Mouse (Mus musculus) CD4-positive, CD25-positive, alpha-beta regulatory T cell, adult 2 months (primary cell): ENCODE measurements at regions not wholly inside any gene's neighbourhood (a gene's known extent, or its start where the extent isn't known, plus 50 kb on each side); places are given as distances from the start of the nearest gene placed in this dataset.
"Not testable (repeated sequence)": the region's sequence is repeated elsewhere in the genome, so short reads cannot be mapped to it uniquely, and the experiment has no call there.

Source experiments
- DNase-seq: peaks from one replicate; pipeline ENCODE4 v3.0.0-alpha.2; 2012; ENCODE audit warnings: low read depth, low spot score

DNA sequence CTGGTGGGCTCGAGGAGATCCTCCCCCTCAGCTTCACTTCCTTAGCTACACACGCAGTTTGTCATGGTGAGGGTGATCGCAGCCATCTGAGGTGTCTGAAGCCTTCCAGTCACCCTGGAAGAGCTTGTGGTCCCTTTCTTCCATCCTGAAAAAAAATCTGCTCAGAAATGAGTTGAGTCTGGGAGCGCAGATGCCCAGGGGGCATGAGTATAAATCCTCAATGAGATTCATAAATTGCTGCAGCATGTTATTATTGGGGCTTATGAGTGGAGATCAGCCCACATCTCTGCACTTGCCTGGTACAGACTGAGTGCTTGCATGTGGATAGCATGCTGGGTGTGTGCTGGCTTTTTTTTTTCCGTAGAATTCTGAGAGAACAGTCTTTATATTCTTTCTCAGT lies 247.6 kb downstream of the Enc1 start:
- DNase-seq, result no peak

DNA sequence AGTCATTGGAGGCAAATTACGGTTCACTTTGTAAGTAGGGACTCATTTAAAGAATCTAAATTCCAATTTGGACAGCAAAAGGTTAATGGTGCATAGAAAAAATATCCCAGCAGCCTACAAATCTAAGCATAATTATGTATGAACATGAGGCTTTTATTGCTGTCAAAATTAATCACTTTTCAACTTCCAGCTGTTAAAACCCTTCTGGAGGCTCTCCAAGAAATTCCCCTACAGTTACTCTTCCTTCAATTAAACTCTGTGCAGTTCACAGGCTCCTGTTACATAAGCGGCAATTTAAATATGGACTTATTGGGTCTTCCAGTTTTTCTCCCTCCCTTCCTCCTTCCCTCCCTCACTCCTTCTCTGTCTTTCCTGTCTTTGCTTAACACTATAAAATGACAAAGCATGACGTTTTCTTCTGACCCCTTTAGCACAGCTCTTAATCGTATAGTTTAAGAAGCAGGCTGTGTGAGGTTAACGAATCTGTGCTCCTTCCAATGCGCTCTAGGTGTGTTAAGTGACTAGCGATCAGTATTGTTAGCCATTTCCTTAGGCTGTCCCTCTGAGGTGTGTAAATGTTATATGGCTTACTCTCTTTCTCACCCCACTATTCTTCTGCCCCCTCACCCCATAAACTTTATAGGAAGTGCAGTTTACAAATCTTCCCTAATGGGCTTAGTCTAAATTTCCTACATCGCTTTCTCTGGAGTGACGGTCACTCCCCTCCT lies 247.0 kb downstream of the Enc1 start:
- DNase-seq, result no peak

DNA sequence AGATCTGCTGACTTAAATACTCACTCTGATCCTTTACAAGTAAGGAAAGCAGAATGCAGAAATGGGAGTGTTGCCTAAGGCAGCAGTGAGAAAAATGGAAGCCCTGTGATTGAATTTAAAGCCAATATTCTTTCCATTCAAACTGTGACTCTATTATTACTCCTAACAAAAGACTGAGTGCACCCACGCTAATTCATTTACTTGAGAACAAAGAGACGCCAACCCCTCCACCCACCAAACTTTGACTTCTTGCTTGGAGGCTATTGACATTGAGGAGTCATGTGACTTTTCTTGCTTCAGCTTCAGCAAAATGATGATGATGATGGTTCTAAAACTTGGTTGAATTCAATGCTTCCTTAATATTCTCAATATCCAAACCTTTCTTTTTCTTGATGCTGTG lies 245.6 kb downstream of the Enc1 start:
- no peak for DNase-seq

DNA sequence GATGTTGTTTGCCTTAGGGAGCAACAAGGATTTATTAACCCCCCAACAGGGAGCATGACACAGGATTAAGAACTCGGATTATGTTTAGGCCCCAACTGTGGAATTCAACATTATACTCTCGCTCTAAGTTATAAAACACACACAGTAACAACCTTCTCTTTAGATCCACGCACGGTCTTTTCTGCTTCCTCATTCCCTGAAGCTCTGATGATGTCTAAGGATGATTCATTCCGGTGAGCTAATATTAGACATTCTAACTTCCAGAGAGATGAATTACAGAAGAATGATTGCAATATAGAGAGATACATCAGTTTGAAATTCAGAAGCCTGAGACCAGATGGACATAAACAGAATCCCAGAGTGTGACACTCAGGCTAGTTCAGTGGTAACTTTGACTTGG lies 245.0 kb downstream of the Enc1 start:
- DNase-seq, result no peak

DNA sequence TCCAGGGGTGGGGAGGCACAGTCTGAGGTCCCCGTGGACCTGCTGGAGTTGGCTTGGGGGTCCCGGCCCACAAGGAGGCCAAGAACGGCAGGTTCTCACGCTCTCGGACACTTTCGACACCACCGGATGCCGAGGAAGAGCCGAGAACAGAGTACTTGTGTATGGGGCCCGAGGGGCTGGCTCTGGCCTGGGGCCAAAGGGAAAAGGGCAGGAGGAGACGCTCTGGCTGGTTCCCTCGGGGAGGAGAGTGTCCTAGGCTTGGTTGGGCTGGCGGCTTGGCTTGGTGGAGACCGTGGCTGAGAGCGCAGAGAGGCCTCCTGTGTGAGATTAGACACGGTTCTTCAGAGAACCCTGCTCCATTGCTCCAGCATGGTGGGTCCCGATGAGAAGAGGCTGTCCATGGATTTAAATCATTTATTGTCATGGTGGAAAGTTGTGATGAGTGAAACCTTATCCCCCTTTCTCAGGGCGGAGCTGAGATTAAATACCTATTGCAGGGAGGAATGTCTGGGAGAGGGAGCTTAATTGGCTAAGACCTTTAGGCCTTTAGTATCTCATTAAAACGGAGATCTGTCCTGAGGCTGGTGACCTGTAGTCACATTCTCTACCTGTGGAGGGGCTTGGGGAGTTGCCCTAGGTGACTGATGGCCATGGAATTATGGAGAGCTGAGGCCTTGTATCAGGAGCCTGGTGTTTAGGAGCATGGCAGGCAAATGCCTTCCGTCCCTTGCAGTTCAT lies 244.1 kb downstream of the Enc1 start:
- no peak for DNase-seq

DNA sequence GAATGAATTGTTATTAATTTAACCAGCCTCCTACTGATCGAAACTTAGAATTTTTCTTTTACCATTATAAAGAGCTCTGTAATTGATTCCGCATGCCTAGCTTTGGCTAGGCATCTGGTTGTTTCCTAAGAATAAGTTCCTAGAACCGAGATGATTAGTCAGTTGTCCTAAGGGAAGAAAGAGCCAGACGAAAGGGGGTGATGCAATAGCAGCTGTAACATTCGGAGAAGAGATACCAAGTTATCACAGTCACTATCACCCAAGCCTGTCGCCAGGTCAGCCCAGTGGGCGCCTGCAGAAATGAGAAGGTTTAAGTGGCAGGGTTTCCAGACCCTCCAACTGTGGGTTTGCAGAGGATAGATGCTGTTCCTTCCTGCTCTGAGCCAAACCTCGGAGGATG lies 242.8 kb downstream of the Enc1 start:
- no peak for DNase-seq

DNA sequence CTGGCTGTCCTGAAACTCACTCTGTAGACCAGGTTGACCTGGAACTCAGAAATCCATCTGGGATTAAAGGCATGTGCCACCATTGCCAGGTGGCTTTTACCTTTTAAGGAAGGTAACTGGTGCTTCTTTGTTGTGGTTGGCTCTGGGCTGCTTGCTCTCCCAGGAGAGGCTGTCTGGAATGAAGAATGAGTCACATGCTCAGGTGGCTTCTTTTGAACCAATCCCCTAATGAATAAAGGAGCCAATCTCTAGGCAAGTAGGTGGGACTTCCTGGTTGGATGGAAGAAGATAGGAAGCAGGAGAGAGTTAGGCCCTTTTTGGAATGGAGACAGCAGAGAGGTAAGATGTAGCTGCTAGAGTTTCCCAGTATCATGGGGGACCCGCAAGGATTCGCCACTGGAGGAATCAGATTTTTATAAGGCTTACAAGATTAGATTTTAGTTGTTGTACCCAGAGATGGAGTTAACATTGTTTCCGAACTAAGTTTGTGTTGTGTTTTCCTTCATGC lies 241.6 kb downstream of the Enc1 start:
- DNase-seq, result no peak

DNA sequence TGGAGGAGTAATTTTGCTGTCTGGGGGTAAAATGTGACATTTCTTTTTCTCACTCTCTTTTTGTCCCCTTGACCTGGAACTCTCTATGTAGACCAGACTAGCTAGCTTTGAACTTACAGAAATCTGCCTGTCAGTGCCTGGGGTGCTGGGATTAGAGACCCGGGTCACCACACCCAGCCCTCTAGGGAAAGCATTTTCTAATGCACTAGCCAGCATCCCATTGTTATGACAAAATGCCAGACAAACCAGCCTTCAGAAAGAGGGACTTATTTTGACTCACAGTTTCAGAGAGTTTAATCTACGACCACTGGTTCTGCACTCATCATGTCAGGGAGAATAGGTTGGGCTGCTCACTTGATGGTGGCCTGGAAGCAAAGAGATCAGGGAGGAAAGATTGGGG lies 240.4 kb downstream of the Enc1 start:
- no peak for DNase-seq

DNA sequence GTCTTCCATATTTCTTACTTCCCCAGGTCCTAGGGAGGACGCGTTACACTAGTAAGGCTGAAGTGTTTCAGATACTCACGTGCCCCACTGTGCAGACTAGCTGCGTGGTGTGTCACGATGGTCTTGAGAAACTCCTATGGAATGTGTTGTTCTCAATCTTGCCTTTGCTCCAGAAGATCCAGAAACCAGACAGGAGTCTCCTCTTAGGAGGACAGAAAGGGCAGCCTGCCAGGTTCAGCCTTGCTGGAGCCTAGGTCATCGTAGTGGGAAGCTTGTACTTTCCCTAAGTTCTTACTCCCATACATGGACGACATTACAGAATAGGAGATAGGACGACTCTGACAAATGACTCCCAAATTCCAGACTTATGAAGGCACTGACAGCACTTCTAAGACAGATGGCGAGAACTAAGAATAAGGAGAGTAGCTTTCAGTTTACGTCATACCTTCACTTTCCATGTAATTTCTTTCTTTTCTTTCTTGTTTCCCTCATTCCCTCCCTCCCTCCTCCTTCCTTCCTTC lies 238.2 kb downstream of the Enc1 start:
- no peak for DNase-seq

DNA sequence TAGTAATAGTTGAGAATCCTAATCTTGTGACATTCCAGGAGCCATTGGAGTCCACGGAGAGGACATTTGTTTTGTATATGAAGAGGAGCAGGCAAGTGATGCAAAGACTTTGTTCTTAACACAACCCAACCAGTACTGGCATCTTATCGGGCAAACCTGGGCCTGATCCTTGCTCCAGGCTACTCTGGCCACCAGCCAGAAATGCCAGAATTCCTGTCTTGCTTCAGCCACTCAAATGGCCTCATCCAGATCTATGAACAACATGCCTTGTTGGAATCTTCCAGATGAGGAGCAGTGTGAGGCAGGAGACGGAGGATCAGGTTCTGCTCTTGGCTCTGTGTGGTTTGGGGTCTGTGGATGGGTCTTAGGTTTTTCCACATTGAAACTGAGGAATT lies 233.1 kb downstream of the Enc1 start:
- DNase-seq, result no peak

DNA sequence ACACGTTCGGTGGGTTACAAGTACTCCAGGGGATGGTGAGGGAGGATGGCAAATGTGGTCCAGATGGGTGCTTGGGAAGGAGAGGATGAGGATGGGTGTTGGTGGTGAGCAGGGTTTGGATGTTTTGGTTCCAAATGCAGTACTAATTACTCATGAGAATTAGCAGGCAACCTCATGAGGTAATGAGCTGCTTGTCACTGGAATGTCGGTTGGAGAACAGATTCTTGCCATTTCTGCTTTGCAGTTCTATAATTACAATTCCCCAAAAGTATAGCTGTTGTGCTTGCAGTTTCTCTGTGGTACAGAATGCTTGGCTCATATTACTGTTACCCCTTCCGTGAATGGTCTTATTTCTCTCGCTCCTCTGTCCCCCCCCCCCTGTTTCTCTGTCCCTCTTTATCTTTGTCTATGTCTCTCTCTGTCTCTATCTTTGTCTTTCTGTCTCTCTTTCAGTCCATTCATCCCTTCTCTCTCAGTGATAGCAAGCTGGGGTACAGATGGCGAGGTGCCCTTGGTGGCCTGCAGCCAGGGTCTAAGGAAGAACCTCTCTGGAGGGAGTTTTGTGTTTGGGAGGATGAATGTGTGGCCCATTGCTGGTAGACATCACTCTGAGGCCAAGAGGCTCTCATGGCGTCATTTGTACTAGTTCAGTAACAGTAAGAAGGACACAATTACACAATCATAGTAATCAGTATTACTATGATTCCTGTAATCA lies 232.5 kb downstream of the Enc1 start:
- no peak for DNase-seq

DNA sequence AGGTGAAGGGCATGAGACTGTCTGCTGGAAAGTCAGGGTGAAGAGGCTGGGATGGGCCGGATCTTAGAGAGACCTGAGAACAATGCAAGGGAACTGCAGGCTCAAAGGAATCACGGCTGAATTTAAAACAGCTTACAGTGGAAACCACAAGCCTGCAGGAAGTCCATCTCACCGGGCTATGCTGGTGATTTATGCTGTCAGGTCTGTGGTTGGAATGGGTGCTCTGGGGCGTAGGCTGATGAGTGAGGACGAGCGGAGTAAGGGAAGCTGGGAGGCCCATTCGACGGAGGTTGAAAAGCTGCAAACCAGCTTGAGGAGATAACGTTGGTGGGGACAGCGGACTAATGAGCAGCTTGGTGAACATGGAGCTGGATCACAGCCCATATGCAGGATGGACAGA lies 229.1 kb downstream of the Enc1 start:
- no peak for DNase-seq

DNA sequence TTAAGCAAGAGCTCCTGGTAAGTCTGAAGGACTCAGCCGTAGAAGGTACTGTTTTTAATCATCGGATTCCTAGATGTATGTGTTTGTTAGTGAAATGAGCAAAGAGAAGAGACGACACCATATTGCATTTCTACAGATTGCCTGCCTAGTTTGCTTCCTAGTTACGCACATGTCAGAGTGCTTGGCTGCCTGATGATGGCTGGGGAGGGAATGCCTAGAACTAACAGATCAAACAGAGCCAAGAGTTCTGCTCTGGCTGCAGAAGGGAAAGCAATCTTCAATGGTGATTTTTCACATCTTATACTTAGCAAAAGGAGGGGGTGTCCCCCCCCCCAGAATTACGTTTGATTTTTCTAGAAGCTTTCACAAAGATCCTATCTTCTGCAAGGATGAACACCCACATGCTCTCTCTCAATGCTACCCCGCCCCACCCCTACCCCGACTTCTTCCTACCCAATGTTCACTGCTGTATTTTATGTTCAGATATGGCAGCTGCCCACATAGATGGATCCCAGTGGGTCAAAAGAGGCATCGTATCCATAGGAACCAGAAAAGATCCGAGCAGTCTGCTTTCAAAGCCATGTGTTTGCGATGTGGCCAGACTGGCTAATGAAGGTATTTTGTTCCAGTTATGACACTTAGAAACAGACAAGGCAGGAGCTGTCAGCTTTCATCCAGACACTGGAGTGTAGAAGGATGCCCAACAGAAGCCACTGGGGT lies 228.1 kb downstream of the Enc1 start:
- no peak for DNase-seq

DNA sequence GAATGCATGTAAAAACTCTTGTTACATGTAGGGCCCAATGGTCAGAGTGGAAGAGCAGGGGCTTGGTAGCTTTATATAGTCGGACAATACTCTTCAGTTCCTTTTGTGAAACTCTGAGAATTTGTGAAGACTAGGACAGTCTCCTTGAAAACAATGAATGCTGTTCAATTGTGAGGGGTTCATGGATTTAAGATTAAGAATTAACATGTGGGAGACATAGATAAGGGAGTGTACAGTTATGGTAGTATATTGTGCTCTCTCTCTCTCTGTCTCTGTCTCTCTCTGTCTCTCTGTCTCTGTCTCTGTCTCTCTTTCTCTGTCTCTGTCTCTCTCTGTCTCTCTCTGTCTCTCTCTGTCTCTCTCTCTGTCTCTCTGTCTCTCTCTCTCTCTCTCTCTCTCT lies 225.7 kb downstream of the Enc1 start:
- DNase-seq, result not testable (repeated sequence)

DNA sequence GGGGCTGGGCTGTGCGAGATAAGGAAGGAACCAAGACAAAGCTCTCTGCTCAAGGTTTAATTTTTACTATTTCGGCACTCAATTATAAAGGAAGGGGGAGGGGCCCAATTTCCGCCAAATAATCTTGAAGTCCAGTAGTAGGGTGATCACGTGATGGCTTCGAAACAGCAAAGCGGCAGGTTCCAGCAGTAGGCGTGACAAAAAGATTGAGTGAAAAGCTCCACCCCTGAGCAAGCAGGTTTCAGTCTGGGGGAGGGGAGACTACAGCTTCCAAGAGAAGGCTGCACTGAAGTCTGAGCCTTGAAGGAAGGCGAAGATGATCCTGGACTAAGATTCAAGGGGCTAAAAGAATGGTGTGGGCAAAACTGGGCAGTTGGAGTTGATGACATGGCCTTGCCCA lies 222.9 kb downstream of the Enc1 start:
- DNase-seq, result no peak

DNA sequence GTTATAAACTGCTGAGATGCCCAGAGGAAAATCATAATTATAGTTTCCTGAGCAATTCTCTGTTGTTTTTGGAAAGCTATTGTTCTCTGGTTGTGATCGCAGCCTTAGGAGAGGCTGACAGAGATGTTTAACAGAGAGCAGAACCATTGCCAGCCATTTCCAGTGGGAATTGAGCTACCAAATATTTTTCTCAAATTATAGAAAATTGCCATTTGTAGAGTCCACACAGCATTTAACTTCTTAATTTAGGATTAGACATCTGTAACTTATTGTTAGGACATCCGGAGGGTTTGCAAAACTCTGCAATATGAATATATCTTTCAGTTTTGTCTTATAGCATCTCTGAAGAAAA lies 222.0 kb downstream of the Enc1 start:
- no peak for DNase-seq

DNA sequence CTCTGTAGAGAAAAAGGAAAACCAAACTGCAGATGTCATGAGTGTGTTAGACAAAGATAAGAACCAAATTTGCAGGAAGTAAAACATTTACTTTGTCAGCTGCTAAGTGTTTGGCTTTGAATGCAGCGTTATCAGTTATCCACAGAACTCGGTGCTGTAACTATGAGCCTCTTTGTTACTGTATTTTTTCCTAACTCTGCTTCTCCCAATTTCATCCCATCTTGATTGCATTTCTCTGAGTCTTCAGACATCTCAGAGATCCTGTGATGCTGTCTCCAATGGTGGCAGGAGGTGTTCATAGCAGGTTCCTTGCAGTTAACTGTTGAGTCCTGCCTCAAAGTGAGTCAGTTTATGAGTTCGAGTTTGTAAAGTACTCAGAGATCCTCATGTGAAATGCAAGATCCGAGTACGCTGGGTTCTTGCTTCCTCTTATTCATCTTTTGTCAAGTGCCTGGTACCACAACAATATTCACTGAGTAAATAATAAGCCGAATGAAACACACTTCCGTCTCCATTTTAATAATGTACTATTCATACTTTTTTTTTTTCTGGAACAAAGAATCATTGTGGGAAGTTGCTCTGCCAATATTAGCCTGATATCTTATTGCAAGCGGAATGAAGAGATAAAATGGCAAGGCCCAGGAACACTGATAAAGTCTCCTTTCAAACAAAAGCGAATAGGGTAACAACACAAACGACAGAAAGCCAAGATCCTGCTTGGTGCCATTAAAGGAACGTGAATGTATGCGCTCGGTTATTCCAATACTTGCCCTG lies 221.4 kb downstream of the Enc1 start:
- no peak for DNase-seq

DNA sequence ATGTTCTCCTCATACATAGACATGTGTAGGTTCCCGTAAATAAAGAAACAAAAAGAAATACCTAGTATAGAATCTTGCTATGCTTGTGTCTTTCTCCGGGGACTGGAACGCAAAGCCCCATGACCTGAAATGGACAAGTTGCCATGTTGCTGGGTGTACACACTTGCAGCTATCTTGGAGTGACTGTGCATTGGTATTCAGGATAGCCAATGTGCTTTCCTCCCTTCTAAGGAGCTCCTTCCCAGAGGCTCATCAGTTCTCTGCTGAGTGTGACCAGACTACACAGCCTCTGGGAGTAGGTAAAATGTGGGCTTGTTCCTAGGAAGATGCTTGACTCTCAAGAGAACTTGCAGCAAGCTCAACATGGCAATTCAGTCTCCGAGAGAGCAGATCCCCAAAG lies 220.3 kb downstream of the Enc1 start:
- no peak for DNase-seq

DNA sequence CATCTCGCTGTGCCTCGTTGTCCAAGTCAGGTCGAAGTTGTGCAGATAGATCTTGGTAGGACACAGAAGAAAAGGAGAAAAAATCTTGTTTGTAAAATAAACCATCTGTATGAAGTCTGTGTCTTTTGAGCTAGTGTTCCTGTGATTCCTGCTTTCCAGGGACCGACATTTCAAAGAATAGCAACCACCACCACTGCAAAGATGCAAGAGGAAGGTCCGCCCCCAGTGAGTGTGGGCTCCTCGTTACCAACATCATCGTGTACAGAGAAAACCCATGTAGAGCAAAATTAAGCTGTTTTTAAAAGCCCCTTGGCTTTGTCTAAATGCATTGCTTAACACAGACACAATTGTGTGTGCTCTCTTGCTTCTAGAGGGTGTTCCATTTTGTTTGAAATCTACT lies 218.2 kb downstream of the Enc1 start:
- no peak for DNase-seq

DNA sequence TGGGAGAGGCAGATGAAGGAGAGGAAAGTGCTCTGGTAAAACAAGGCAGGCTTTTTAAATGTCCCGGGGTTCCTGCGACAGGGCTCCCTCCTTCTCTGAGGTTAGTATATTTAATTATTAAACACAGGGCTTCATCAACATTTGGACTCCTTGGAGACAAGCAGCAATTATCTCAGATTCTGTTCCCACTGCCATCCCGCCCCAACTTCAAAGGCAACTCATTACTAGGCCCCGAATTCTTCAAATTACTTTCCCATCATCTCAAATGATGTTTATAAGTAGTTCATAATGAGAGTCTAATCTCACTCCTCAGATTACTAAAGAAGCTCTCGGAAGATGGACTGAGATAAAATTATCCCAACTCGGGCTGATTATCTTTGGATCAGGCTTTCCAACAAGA lies 215.1 kb downstream of the Enc1 start:
- no peak for DNase-seq

DNA sequence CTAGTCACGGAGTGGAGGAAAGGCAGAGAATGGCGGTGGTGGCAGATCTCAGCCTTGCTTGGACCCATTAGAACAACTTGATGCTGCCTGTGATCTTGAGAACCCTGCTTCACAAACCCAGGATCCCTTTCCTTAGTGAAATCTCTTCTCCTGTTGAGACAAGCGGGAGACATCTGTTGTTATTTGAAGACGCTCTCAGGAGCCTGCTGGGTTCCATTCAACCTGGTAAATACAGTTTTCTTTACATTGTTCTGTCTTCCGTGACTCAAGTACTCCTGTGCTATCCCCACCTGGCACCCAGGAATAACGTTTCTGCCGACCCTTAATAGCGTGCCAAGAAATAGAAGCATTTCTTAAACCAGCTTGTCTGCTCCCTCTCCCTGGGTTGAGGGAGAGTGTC lies 213.8 kb downstream of the Enc1 start:
- no peak for DNase-seq
